10 mouse cellular contexts compared by ENCODE assay signal in genomic region chr11:96956009-96956724, GRCm38 (mm10). TPM values are rescaled to one million over a fixed set of nuclear protein-coding genes. Genes with fewer than 3 reads are reported as not detected.
DNase-seq lines count a peak whose midpoint lies in the region; ATAC-seq and TF ChIP-seq lines count a peak whose summit lies in the region.
"Had no signal": no experiment of that assay in that cellular context is flagged by ENCODE, and none has a peak within 500 bp of the region (broad histone marks: within the 10 kb centered on the region; RNA-seq: fewer than 3 reads in every experiment).

No protein-coding gene starts in this region.

- no peak for DNase-seq in heart, postnatal 36 days
- DNase-seq in thymus, adult 2 months: no peak
- DNase-seq in thymus, postnatal 10 days (ENCODE audit: low spot score in 2 of 2): no peak
- DNase-seq in intestine, embryonic 14.5 days (ENCODE audit: low spot score): no peak
- no peak for DNase-seq in frontal cortex, postnatal 14 days (ENCODE audit: low spot score in 2 of 2)
- DNase-seq in adrenal gland, adult (ENCODE audit: inconsistent age in 2 of 2, low spot score in 1 of 2): no peak
- no peak for DNase-seq in cerebellum, adult 11 months
- DNase-seq: layer of hippocampus, postnatal 36 days had no signal

- no peak overlapping the region for H3K4me3 ChIP-seq in heart, embryonic 11.5 days (ENCODE audit: low read depth, low read length)
- no peak overlapping the region for H3K4me3 ChIP-seq in thymus, adult 2 months (ENCODE audit: control insufficient read depth, insufficient read depth, low read length)
- no peak overlapping the region for H3K4me3 ChIP-seq in intestine, embryonic 14.5 days (ENCODE audit: low read depth, low read length)
- H3K4me3 ChIP-seq: embryonic facial prominence, embryonic 13.5 days had no signal

- TF ChIP-seq CTCF in thymus, adult 2 months (IDR thresholded peaks at IDR 0.05; ENCODE audit: borderline replicate concordance, control insufficient read depth, extremely low read depth, insufficient read depth, low read length, poor library complexity): no peak

- no peak overlapping the region for H3K4me2 ChIP-seq in heart, embryonic 11.5 days
- no peak overlapping the region for H3K4me2 ChIP-seq in intestine, embryonic 14.5 days (ENCODE audit: low read length)
- H3K4me2 ChIP-seq: embryonic facial prominence, embryonic 13.5 days had no signal

- H3K9ac ChIP-seq in heart, embryonic 11.5 days (ENCODE audit: low read depth, low read length): no peak overlapping the region
- no peak overlapping the region for H3K9ac ChIP-seq in intestine, embryonic 14.5 days (ENCODE audit: low read length)
- H3K9ac ChIP-seq: embryonic facial prominence, embryonic 13.5 days had no signal

- ATAC-seq in heart, embryonic 11.5 days (replicated peaks; ENCODE audit: insufficient number of reproducible peaks, low FRiP score, low TSS enrichment): peak; percentile 51
- ATAC-seq in intestine, embryonic 14.5 days (replicated peaks; ENCODE audit: low FRiP score, low TSS enrichment, low read depth): peak; percentile 44; the same call in 1 of the 2 replicates

- 59% methylated on average over 20 of the region's 20 CpGs for WGBS in heart, embryonic 11.5 days (ENCODE audit: insufficient replicate concordance)
- WGBS in thymus, adult 2 months: 87% methylated on average over 20 of the region's 20 CpGs
- 57% methylated on average over 20 of the region's 20 CpGs for WGBS in intestine, embryonic 14.5 days

- no peaks in the 10 kb centered on the region for H3K9me3 ChIP-seq in heart, embryonic 11.5 days (replicated peaks; ENCODE audit: control insufficient read depth, low read length)
- H3K9me3 ChIP-seq in intestine, embryonic 14.5 days (ENCODE audit: control insufficient read depth, low read length): no peaks in the 10 kb centered on the region
- H3K9me3 ChIP-seq: embryonic facial prominence, embryonic 13.5 days had no signal

- H3K27ac ChIP-seq in heart, embryonic 11.5 days (ENCODE audit: low read depth, low read length): peak overlapping the region; percentile 35
- peak overlapping the region; percentile 9; the same call in 1 of the 2 replicates for H3K27ac ChIP-seq in thymus, adult 2 months (ENCODE audit: control insufficient read depth, insufficient read depth, low read length)
- no peak overlapping the region for H3K27ac ChIP-seq in intestine, embryonic 14.5 days (ENCODE audit: low read depth)
- H3K27ac ChIP-seq: embryonic facial prominence, embryonic 13.5 days had no signal

- intact Hi-C loops in heart, postnatal 36 days (cut with DNase I): no loop called here

- peaks cover 42% of the 10 kb centered on the region for H3K36me3 ChIP-seq in heart, embryonic 11.5 days (ENCODE audit: control insufficient read depth, insufficient read depth, low read length)
- H3K36me3 ChIP-seq in thymus, adult 2 months (ENCODE audit: control insufficient read depth, insufficient read depth, low read length): peaks cover 46% of the 10 kb centered on the region
- peaks cover 94% of the 10 kb centered on the region for H3K36me3 ChIP-seq in intestine, embryonic 14.5 days (ENCODE audit: control insufficient read depth, insufficient read depth, low read length)

- TF ChIP-seq POLR2A in thymus, adult 2 months (IDR thresholded peaks at IDR 0.05; ENCODE audit: control insufficient read depth, extremely low read depth, insufficient read depth, low read length, poor library complexity): no peak

- H3K27me3 ChIP-seq in heart, embryonic 11.5 days (ENCODE audit: control insufficient read depth, insufficient read depth, low read length): no peaks in the 10 kb centered on the region
- H3K27me3 ChIP-seq in thymus, adult 2 months (ENCODE audit: control insufficient read depth, insufficient read depth, low read length): no peaks in the 10 kb centered on the region
- no peaks in the 10 kb centered on the region for H3K27me3 ChIP-seq in intestine, embryonic 14.5 days (replicated peaks; ENCODE audit: control insufficient read depth, insufficient read depth, low read length)
- H3K27me3 ChIP-seq: embryonic facial prominence, embryonic 13.5 days had no signal

- H3K4me1 ChIP-seq in heart, embryonic 11.5 days (ENCODE audit: control insufficient read depth, insufficient read depth, low read length): peaks cover 2% of the 10 kb centered on the region; the same call in 1 of the 2 replicates
- H3K4me1 ChIP-seq in thymus, adult 2 months (replicated peaks; ENCODE audit: control insufficient read depth, insufficient read depth, low read length): peaks cover 60% of the 10 kb centered on the region
- no peaks in the 10 kb centered on the region for H3K4me1 ChIP-seq in intestine, embryonic 14.5 days (replicated peaks; ENCODE audit: control insufficient read depth, insufficient read depth, low read length)
- H3K4me1 ChIP-seq: embryonic facial prominence, embryonic 13.5 days had no signal

RNA-seq across cellular contexts. Expression of gene Pnpo, which starts 12.4 kb away (rescaled TPM):
- 63.9 and 68.0 TPM in 2 replicates for polyA plus RNA-seq in heart, embryonic 11.5 days (2014; fragmentation: Nextera tagmentation; extraction: Ambion mirVana)
- 10 to 100 TPM; 12.8 to 13.9 TPM for total RNA-seq in heart, postnatal 36 days (2021)
- polyA plus RNA-seq in thymus, adult 2 months (2012; rRNA removed): 22.5 and 25.7 TPM in 2 replicates
- 40.9 and 44.1 TPM in 2 replicates for polyA plus RNA-seq in intestine, embryonic 14.5 days (2014; fragmentation: Nextera tagmentation; extraction: Ambion mirVana)

RNA-seq across cellular contexts. Expression of gene Sp2, which starts 26.6 kb away (rescaled TPM):
- polyA plus RNA-seq in heart, embryonic 11.5 days (2014; fragmentation: Nextera tagmentation; extraction: Ambion mirVana): 17.3 and 17.9 TPM in 2 replicates
- total RNA-seq in heart, postnatal 36 days (2021): 10 to 100 TPM; 10.3 to 13.8 TPM
- polyA plus RNA-seq in thymus, adult 2 months (2012; rRNA removed): 46.6 and 63.0 TPM in 2 replicates
- polyA plus RNA-seq in intestine, embryonic 14.5 days (2014; fragmentation: Nextera tagmentation; extraction: Ambion mirVana): 18.6 and 18.7 TPM in 2 replicates

RNA-seq across cellular contexts. Expression of gene Prr15l, which starts 28.3 kb away (rescaled TPM):
- 0.23 and 0.50 TPM in 2 replicates for polyA plus RNA-seq in heart, embryonic 11.5 days (2014; fragmentation: Nextera tagmentation; extraction: Ambion mirVana)
- 1 to 10 TPM in 1 of 2 experiments, under 1 TPM in 1; 0.73 to 1.8 TPM for total RNA-seq in heart, postnatal 36 days (2021)
- polyA plus RNA-seq in thymus, adult 2 months (2012; rRNA removed): 0.98 and 1.3 TPM in 2 replicates
- 56.8 and 62.5 TPM in 2 replicates for polyA plus RNA-seq in intestine, embryonic 14.5 days (2014; fragmentation: Nextera tagmentation; extraction: Ambion mirVana)
- total RNA-seq: layer of hippocampus, postnatal 36 days had no signal

RNA-seq across cellular contexts. Expression of gene Cdk5rap3, which starts 39.9 kb away (rescaled TPM):
- polyA plus RNA-seq in heart, embryonic 11.5 days (2014; fragmentation: Nextera tagmentation; extraction: Ambion mirVana): 52.5 and 60.2 TPM in 2 replicates
- 10 to 100 TPM; 22.7 to 23.7 TPM for total RNA-seq in heart, postnatal 36 days (2021)
- 94.2 and 95.5 TPM in 2 replicates for polyA plus RNA-seq in thymus, adult 2 months (2012; rRNA removed)
- polyA plus RNA-seq in intestine, embryonic 14.5 days (2014; fragmentation: Nextera tagmentation; extraction: Ambion mirVana): 64.2 and 70.1 TPM in 2 replicates

RNA-seq across cellular contexts. Expression of gene Sp6, which starts 57.0 kb away (rescaled TPM):
- polyA plus RNA-seq in heart, embryonic 11.5 days (2014; fragmentation: Nextera tagmentation; extraction: Ambion mirVana): 0.07 and 0.11 TPM in 2 replicates
- under 1 TPM in 1 of 2 experiments, not detected in 1; 0.14 TPM for total RNA-seq in heart, postnatal 36 days (2021)
- 5.6 TPM in 2 replicates for polyA plus RNA-seq in thymus, adult 2 months (2012; rRNA removed)
- not detected in 2 replicates for polyA plus RNA-seq in intestine, embryonic 14.5 days (2014; fragmentation: Nextera tagmentation; extraction: Ambion mirVana)

Comparison
In these comparisons a context has a peak if more than half of its experiments do, and no peak if none do; other contexts are left out.
1. RNA of gene Prr15l, which starts 28.3 kb away (polyA plus RNA-seq): 56.8 to 62.5 TPM in intestine, embryonic 14.5 days; 0.98 to 1.3 TPM in thymus, adult 2 months and 0.23 to 0.50 TPM in heart, embryonic 11.5 days; every median in the first group is over 10 times any median in the second.